Mouse (Mus musculus) olfactory bulb, adult 2 months (tissue): ENCODE results near the gene Cplx2. TPM values are rescaled to one million over a fixed set of nuclear protein-coding genes. Genes with fewer than 3 reads are reported as not detected.

Experiments
- H3K27ac ChIP-seq: fragments of 200-500 bp; 2 replicates; pipeline ENCODE4 v1.5.1; 2012; ENCODE audit warnings: low read depth, low read length; ENCODE audit not compliant: insufficient read depth
- H3K4me1 ChIP-seq: fragments of 200-500 bp; 2 replicates; pipeline ENCODE4 v1.6.1; 2012; ENCODE audit warnings: low read length; ENCODE audit not compliant: control insufficient read depth, insufficient read depth
- H3K4me3 ChIP-seq: fragments of 200-500 bp; 2 replicates; pipeline ENCODE4 v1.5.1; 2012; ENCODE audit warnings: mild to moderate bottlenecking, low read depth, low read length, moderate library complexity; ENCODE audit not compliant: insufficient read depth
- CTCF ChIP-seq: fragments of 200-500 bp; IDR thresholded peaks from 2 replicates; pipeline ENCODE4 v1.5.1; 2012; ENCODE audit warnings: low read depth, mild to moderate bottlenecking, low read length, moderate library complexity; ENCODE audit not compliant: insufficient read depth
- POLR2A ChIP-seq: fragments of 200-500 bp; IDR thresholded peaks from 2 replicates; pipeline ENCODE4 v1.6.1; 2012; ENCODE audit warnings: mild to moderate bottlenecking, low read depth, low read length, moderate library complexity; ENCODE audit not compliant: insufficient read depth
- WGBS: fragments of 180-500 bp; shearing (Covaris S2); methylation state at CpG from one replicate; pipeline ENCODE4 v1.1.7; 2018; 5-methylcytosine and 5-hydroxymethylcytosine counted together
- polyA plus RNA-seq: library from polyadenylated mRNA; stranded (reverse); fragments of >200 nt; gene quantifications from 2 replicates; pipeline ENCODE4 v1.2.4, GENCODE M21; 2012; ENCODE audit warnings: low replicate concordance; ENCODE audit not compliant: missing spikeins, insufficient read depth, insufficient read length

Cplx2 gene
- polyA plus RNA-seq, 1 experiment, result not detected

GRCm38 (mm10) chr13:54430051-54430450 is 58.9 kb downstream of the Cplx2 start:
- Histone ChIP-seq H3K4me1 (peaks cover 4% of the 10 kb centered on the region; the same call in 1 of the 2 replicates), H3K4me3 (no peak overlapping the region), H3K27ac (no peak overlapping the region)
- 68% methylated on average over 2 of the region's 2 CpGs for WGBS
- TF ChIP-seq CTCF (no peak), POLR2A (no peak)

- Histone ChIP-seq H3K4me1 (no peaks in the 10 kb centered on the region), H3K27ac (no peak overlapping the region), H3K4me3 (no peak overlapping the region)
- no peak for TF ChIP-seq POLR2A
- TF ChIP-seq CTCF, result no peak
- WGBS, result 88% methylated on average over 9 of the region's 9 CpGs
These were observed 60.0 kb downstream of the Cplx2 start for GRCm38 (mm10) chr13:54431161-54431560.

Other genes starting within 250 kb of the Cplx2 start
- not detected in 2 replicates for gene Hrh2, start 179.2 kb upstream of the Cplx2 start, polyA plus RNA-seq
- gene Thoc3, start 97.5 kb downstream of the Cplx2 start, polyA plus RNA-seq, result not detected in 2 replicates
- not detected in 2 replicates for gene Simc1, start 132.4 kb downstream of the Cplx2 start, polyA plus RNA-seq
- gene 4833439L19Rik, start 194.1 kb downstream of the Cplx2 start, polyA plus RNA-seq, result not detected in 2 replicates
- not detected in 2 replicates for gene Arl10, start 203.7 kb downstream of the Cplx2 start, polyA plus RNA-seq
- not detected in 2 replicates for gene Nop16, start 218.7 kb downstream of the Cplx2 start, polyA plus RNA-seq
- not detected in 2 replicates for gene Higd2a, start 218.9 kb downstream of the Cplx2 start, polyA plus RNA-seq
- gene Cltb, start 240.0 kb downstream of the Cplx2 start, polyA plus RNA-seq, result not detected in 2 replicates